Mouse (Mus musculus) neutrophil, adult 5-6 weeks (primary cell): Measurements from ENCODE around the gene Ercc6l. TPM values are rescaled to one million over a fixed set of nuclear protein-coding genes. Genes with fewer than 3 reads are reported as not detected.
A peak's percentile ranks its signal among the peaks of the same experiment; 100 is the strongest.
"Not testable (repeated sequence)": the region's sequence is repeated elsewhere in the genome, so short reads cannot be mapped to it uniquely, and the experiment has no call there.

Experiments
- ATAC-seq: fragments of 151-379, 151-347 bp; 2 replicates; pipeline ENCODE4 v1.8.0; 2017; ENCODE audit warnings: mild to moderate bottlenecking, moderate TSS enrichment; ENCODE audit not compliant: insufficient number of reproducible peaks, poor library complexity, low FRiP score, severe bottlenecking; ENCODE audit errors: extremely low read depth
- total RNA-seq: library from RNA; stranded (forward); fragments of 200-1000 nt; gene quantifications from 2 replicates; pipeline ENCODE4 v1.2.3, GENCODE M21; 2017

Ercc6l gene
- total RNA-seq, 1 experiment from 2014 or later, result 3.7 TPM

- ATAC-seq, result peak; percentile 99
Measured at GRCm38 (mm10) chrX:102119042-102119864, 37.6 kb downstream of the Ercc6l start, which contains the start of gene Pin4. Gene Pin4 (plus strand): TSS chrX:102119447.

GRCm38 (mm10) chrX:102115676-102116075 is 41.2 kb downstream of the Ercc6l start:
- ATAC-seq, result no peak

- ATAC-seq, result not testable (repeated sequence)
Measured at GRCm38 (mm10) chrX:102109349-102109748, 47.5 kb downstream of the Ercc6l start.

GRCm38 (mm10) chrX:102103830-102104229 is 53.1 kb downstream of the Ercc6l start:
- ATAC-seq, result not testable (repeated sequence)

GRCm38 (mm10) chrX:102101886-102102285 is 55.0 kb downstream of the Ercc6l start:
- ATAC-seq, result no peak

- no peak for ATAC-seq
Measured at GRCm38 (mm10) chrX:102094381-102094904, 62.4 kb downstream of the Ercc6l start.

Other genes with a start within 250 kb of the Ercc6l start
- 2.3 and 3.0 TPM in 2 replicates for gene Rtl5, start 85.8 kb downstream of the Ercc6l start, total RNA-seq
- gene Pin4, start 37.6 kb downstream of the Ercc6l start, total RNA-seq, result 71.2 and 73.6 TPM in 2 replicates
- gene Rps4x, start 32.3 kb upstream of the Ercc6l start, total RNA-seq, result 1,342 and 1,434 TPM in 2 replicates
- gene Cited1, start 95.1 kb upstream of the Ercc6l start, total RNA-seq, result not detected in 2 replicates